Mouse (Mus musculus) liver, embryonic 16.5 days (tissue): ENCODE results near the gene Traf5. TPM values are rescaled to one million over a fixed set of nuclear protein-coding genes. Genes with fewer than 3 reads are reported as not detected.

Experiments
- ATAC-seq: fragments of 200-750 bp; cut with Nextera tagmentation; 2 replicates; pipeline ENCODE4 v1.8.0; 2017; ENCODE audit warnings: low read depth, mild to moderate bottlenecking, moderate number of reproducible peaks, moderate library complexity
- H3K27ac ChIP-seq: fragments of 300-500 bp; sonication (generic); 2 replicates; pipeline ENCODE4 v1.5.1; 2014; ENCODE audit warnings: mild to moderate bottlenecking, low read length
- H3K27me3 ChIP-seq: fragments of 300-500 bp; sonication (generic); 2 replicates; pipeline ENCODE4 v1.6.1; 2014; ENCODE audit warnings: low read depth, low read length, mixed read lengths; ENCODE audit not compliant: control insufficient read depth, insufficient read depth
- H3K36me3 ChIP-seq: fragments of 300-500 bp; sonication (generic); 2 replicates; pipeline ENCODE4 v1.6.1; 2014; ENCODE audit warnings: mild to moderate bottlenecking; ENCODE audit not compliant: control insufficient read depth, insufficient read depth
- H3K4me1 ChIP-seq: fragments of 300-500 bp; sonication (generic); 2 replicates; pipeline ENCODE4 v1.6.1; 2014; ENCODE audit warnings: low read depth, low read length, mixed read lengths; ENCODE audit not compliant: control insufficient read depth
- H3K4me2 ChIP-seq: fragments of 300-500 bp; sonication (generic); 2 replicates; pipeline ENCODE4 v1.6.1; 2014; ENCODE audit warnings: low read depth, low read length, mixed read lengths
- H3K4me3 ChIP-seq: fragments of 300-500 bp; sonication (generic); 2 replicates; pipeline ENCODE4 v1.5.1; 2014; ENCODE audit warnings: low read depth, mild to moderate bottlenecking, low read length
- H3K9ac ChIP-seq: fragments of 300-500 bp; sonication (generic); 2 replicates; pipeline ENCODE4 v1.6.1; 2014; ENCODE audit warnings: low read depth, low read length
- H3K9me3 ChIP-seq: fragments of 300-500 bp; sonication (generic); replicated peaks from 2 replicates; pipeline ENCODE4 v1.6.1; 2016; ENCODE audit warnings: low read length; ENCODE audit not compliant: control insufficient read depth
- WGBS: fragments of 180-500 bp; shearing (Covaris S2); extraction: QIAGEN DNeasy Blood & Tissue Kit; methylation state at CpG from one replicate; pipeline ENCODE4 v1.1.7; 2014; ENCODE audit not compliant: insufficient replicate concordance; 5-methylcytosine and 5-hydroxymethylcytosine counted together
- polyA plus RNA-seq: library from polyadenylated mRNA; unstranded; fragments of >200 nt; fragmentation: Nextera tagmentation; extraction: Ambion mirVana; gene quantifications from 2 replicates; pipeline ENCODE4 v1.2.1, GENCODE M21; 2015

Gene Traf5
- polyA plus RNA-seq, 1 experiment from 2014 or later = 5.3 TPM

- no peaks in the 10 kb centered on the region for H3K36me3 ChIP-seq
- no peak overlapping the region for H3K4me2 ChIP-seq
- WGBS = 57% methylated on average over 13 of the region's 13 CpGs
- H3K4me3 ChIP-seq = no peak overlapping the region
- H3K27me3 ChIP-seq = no peaks in the 10 kb centered on the region
- H3K9ac ChIP-seq = no peak overlapping the region
- H3K9me3 ChIP-seq = no peaks in the 10 kb centered on the region
- H3K27ac ChIP-seq = no peak overlapping the region
- no peaks in the 10 kb centered on the region for H3K4me1 ChIP-seq
- ATAC-seq = no peak
These were observed 117.6 kb downstream of the Traf5 start for GRCm38 (mm10) chr1:191974509-191975405.

- 59% methylated on average over 5 of the region's 5 CpGs for WGBS
- Histone ChIP-seq H3K4me3 (no peak overlapping the region), H3K9me3 (no peaks in the 10 kb centered on the region), H3K27ac (no peak overlapping the region), H3K9ac (no peak overlapping the region), H3K4me2 (no peak overlapping the region), H3K4me1 (no peaks in the 10 kb centered on the region; the same call in none of the 2 replicates), H3K27me3 (no peaks in the 10 kb centered on the region), H3K36me3 (no peaks in the 10 kb centered on the region)
- no peak for ATAC-seq
These were observed 122.4 kb downstream of the Traf5 start for GRCm38 (mm10) chr1:191969939-191970338.

- H3K36me3 ChIP-seq = no peaks in the 10 kb centered on the region
- no peaks in the 10 kb centered on the region for H3K9me3 ChIP-seq
- H3K4me3 ChIP-seq = no peak overlapping the region
- no peaks in the 10 kb centered on the region for H3K27me3 ChIP-seq
- H3K27ac ChIP-seq = peak overlapping the region; percentile 23; the same call in 1 of the 2 replicates
- 11% methylated on average over 13 of the region's 13 CpGs for WGBS
- ATAC-seq = peak; percentile 39
- H3K4me2 ChIP-seq = no peak overlapping the region
- H3K4me1 ChIP-seq = peaks cover 4% of the 10 kb centered on the region
- no peak overlapping the region for H3K9ac ChIP-seq
These were observed 127.4 kb downstream of the Traf5 start for GRCm38 (mm10) chr1:191964773-191965481.

- Histone ChIP-seq H3K9ac (no peak overlapping the region), H3K4me3 (no peak overlapping the region), H3K27ac (peak overlapping the region; percentile 23; the same call in 1 of the 2 replicates), H3K27me3 (no peaks in the 10 kb centered on the region), H3K9me3 (no peaks in the 10 kb centered on the region), H3K4me1 (peaks cover 4% of the 10 kb centered on the region), H3K4me2 (no peak overlapping the region), H3K36me3 (no peaks in the 10 kb centered on the region)
- WGBS = 18% methylated on average over 8 of the region's 8 CpGs
- ATAC-seq = peak; percentile 85
These were observed 128.2 kb downstream of the Traf5 start for GRCm38 (mm10) chr1:191963948-191964772.

- WGBS = 56% methylated on average over 3 of the region's 3 CpGs
- H3K27ac ChIP-seq = no peak overlapping the region
- no peaks in the 10 kb centered on the region for H3K27me3 ChIP-seq
- no peak overlapping the region for H3K9ac ChIP-seq
- H3K9me3 ChIP-seq = no peaks in the 10 kb centered on the region
- no peak overlapping the region for H3K4me2 ChIP-seq
- no peaks in the 10 kb centered on the region for H3K36me3 ChIP-seq
- ATAC-seq = no peak
- peaks cover 4% of the 10 kb centered on the region for H3K4me1 ChIP-seq
- H3K4me3 ChIP-seq = no peak overlapping the region
These were observed 128.9 kb downstream of the Traf5 start for GRCm38 (mm10) chr1:191963413-191963812.

GRCm38 (mm10) chr1:191960946-191961345 lies 131.4 kb downstream of the Traf5 start:
- Histone ChIP-seq H3K27me3 (no peaks in the 10 kb centered on the region), H3K27ac (no peak overlapping the region), H3K4me1 (peaks cover 10% of the 10 kb centered on the region), H3K4me3 (no peak overlapping the region), H3K36me3 (no peaks in the 10 kb centered on the region), H3K9ac (no peak overlapping the region), H3K4me2 (no peak overlapping the region), H3K9me3 (no peaks in the 10 kb centered on the region)
- whole genome bisulfite sequencing = 36% methylated on average over 2 of the region's 2 CpGs
- ATAC-seq = no peak

- Histone ChIP-seq H3K27ac (no peak overlapping the region), H3K36me3 (no peaks in the 10 kb centered on the region), H3K27me3 (no peaks in the 10 kb centered on the region), H3K9ac (no peak overlapping the region), H3K9me3 (no peaks in the 10 kb centered on the region), H3K4me3 (no peak overlapping the region), H3K4me1 (peaks cover 12% of the 10 kb centered on the region), H3K4me2 (no peak overlapping the region)
- WGBS = 79% methylated on average over 3 of the region's 3 CpGs
- no peak for ATAC-seq
These were observed 135.0 kb downstream of the Traf5 start for GRCm38 (mm10) chr1:191957321-191957720.

GRCm38 (mm10) chr1:191956871-191957270 lies 135.5 kb downstream of the Traf5 start:
- Histone ChIP-seq H3K27me3 (no peaks in the 10 kb centered on the region), H3K36me3 (no peaks in the 10 kb centered on the region), H3K9me3 (no peaks in the 10 kb centered on the region), H3K4me1 (peaks cover 12% of the 10 kb centered on the region), H3K4me2 (peak overlapping the region; percentile 47), H3K4me3 (peak overlapping the region; percentile 24; the same call in 1 of the 2 replicates), H3K9ac (no peak overlapping the region), H3K27ac (peak overlapping the region; percentile 68)
- peak; percentile 73 for ATAC-seq
- 43% methylated on average over 2 of the region's 2 CpGs for WGBS
